Mouse (Mus musculus) C2C12 (cell line): ENCODE results near the gene Unc93b1. TPM values are rescaled to one million over a fixed set of nuclear protein-coding genes. Genes with fewer than 3 reads are reported as not detected.

Source experiments
- H3K27me3 ChIP-seq: one replicate; pipeline ENCODE4 v1.6.1; 2011; ENCODE audit not compliant: control insufficient read depth, insufficient read depth, insufficient read length
- H3K36me3 ChIP-seq: one replicate; pipeline ENCODE4 v1.6.1; 2011; ENCODE audit not compliant: control insufficient read depth, insufficient read depth
- H3K4me3 ChIP-seq: one replicate; pipeline ENCODE4 v1.5.1; 2011; ENCODE audit warnings: mild to moderate bottlenecking, control low read depth; ENCODE audit not compliant: poor library complexity, insufficient read depth, severe bottlenecking
- H3K79me2 ChIP-seq: one replicate; pipeline ENCODE4 v1.6.1; 2011; ENCODE audit not compliant: control insufficient read depth, insufficient read depth
- H3K79me3 ChIP-seq: one replicate; pipeline ENCODE4 v1.6.1; 2011; ENCODE audit warnings: low read depth, control low read depth
- H3ac ChIP-seq: one replicate; pipeline ENCODE3; 2011; ENCODE audit warnings: low read depth; ENCODE audit not compliant: control insufficient read depth, insufficient read length
- CEBPB ChIP-seq: IDR thresholded peaks from one replicate; pipeline ENCODE4 v1.6.1; 2011; ENCODE audit warnings: low read depth, mild to moderate bottlenecking, control low read depth, moderate library complexity
- CTCF ChIP-seq: IDR thresholded peaks from one replicate; pipeline ENCODE4 v1.5.1; 2011; ENCODE audit not compliant: control insufficient read depth, insufficient read depth, insufficient read length
- FOSL1 ChIP-seq: IDR thresholded peaks from one replicate; pipeline ENCODE4 v1.8.0; 2011; ENCODE audit warnings: mild to moderate bottlenecking, low read length; ENCODE audit not compliant: poor library complexity, insufficient read depth, severe bottlenecking
- MAX ChIP-seq: IDR thresholded peaks from one replicate; pipeline ENCODE4 v1.6.1; 2011; ENCODE audit warnings: mild to moderate bottlenecking, control low read depth
- MYOD1 ChIP-seq: IDR thresholded peaks from one replicate; pipeline ENCODE4 v1.6.1; 2011; ENCODE audit warnings: low read depth; ENCODE audit not compliant: control insufficient read depth, insufficient read length
- MYOG ChIP-seq: IDR thresholded peaks from one replicate; pipeline ENCODE4 v1.6.1; 2011; ENCODE audit not compliant: control insufficient read depth, insufficient read length; ENCODE audit errors: extremely low read depth
- USF1 ChIP-seq: IDR thresholded peaks from one replicate; pipeline ENCODE4 v1.6.1; 2011; ENCODE audit warnings: low read depth, mild to moderate bottlenecking, control low read depth, moderate library complexity
- long read RNA-seq, 2 experiments: library from polyadenylated mRNA; unstranded; transcript quantifications; one replicate each; pipeline ENCODE4 v2.0.0; 2019 to 2020
- polyA plus RNA-seq: library from polyadenylated mRNA; unstranded; fragments of >200 nt; fragmentation: generic; extraction: Trizol; gene quantifications from one replicate; pipeline ENCODE4 v1.2.1, GENCODE M21; 2012; ENCODE audit warnings: missing spikeins

Gene Unc93b1
- polyA plus RNA-seq = 0.29 TPM
- long read RNA-seq, experiment 1, transcript Unc93b1-203 (11 exons, 2,266 nt) = major isoform, 13 of 17 reads
- long read RNA-seq, experiment 1, partial matches to known transcripts = 3 of 17 reads
- long read RNA-seq, experiment 1, other reads (novel, unspliced or antisense) = 0 of 17 reads
- long read RNA-seq, experiment 2, transcript Unc93b1-203 (11 exons, 2,266 nt) = major isoform, 8 of 12 reads
- long read RNA-seq, experiment 2, partial matches to known transcripts = 0 of 12 reads
- long read RNA-seq, experiment 2, other reads (novel, unspliced or antisense) = 2 of 12 reads

DNA sequence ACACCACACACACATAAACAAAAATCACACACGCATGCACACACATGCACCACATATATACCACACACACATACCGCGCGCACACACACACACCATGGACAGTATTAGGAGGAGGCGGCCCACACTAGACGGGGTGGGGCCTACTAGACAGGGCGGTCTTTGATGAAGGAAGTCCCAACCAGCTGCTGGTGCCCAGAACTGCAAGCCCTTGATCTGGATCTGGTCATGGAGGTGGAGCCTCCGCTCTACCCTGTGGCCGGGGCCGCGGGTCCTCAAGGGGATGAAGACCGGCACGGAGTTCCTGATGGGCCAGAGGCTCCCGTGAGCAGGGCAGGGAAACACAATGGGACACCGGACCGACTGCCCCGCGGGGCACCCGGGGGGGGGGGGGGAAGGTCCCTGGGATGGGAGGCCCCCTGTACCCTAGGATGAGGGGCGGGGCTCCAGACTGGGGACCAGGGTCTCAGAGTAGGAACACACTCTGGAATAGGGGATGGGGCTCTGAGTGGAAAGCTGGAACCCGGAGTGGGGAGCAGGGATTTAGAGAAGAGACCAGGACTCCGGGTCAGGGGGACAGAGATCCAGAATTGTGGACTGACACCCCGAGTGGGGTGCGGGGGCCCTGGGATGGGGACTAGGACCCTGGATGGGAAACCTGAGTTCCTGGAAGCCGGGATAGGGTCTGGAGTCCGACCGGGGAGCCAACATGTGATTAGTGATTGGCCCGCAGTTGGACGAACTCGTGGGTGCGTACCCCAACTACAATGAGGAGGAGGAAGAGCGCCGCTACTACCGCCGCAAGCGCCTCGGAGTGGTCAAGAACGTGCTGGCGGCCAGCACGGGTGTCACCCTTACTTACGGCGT is at the start of gene Unc93b1:
TSS of gene Unc93b1 (plus strand) at position 155 of the 864 bp plus-strand sequence.
- Histone ChIP-seq H3K79me2 (no peaks in the 10 kb centered on the region), H3K79me3 (no peaks in the 10 kb centered on the region), H3K27me3 (no peaks in the 10 kb centered on the region), H3ac (no peak within 1 kb of the TSS), H3K4me3 (peak within 1 kb of the TSS; percentile 0), H3K36me3 (no peaks in the 10 kb centered on the region)
- TF ChIP-seq CEBPB = no peak
- TF ChIP-seq USF1 = no peak
- TF ChIP-seq MYOG = no peak

DNA sequence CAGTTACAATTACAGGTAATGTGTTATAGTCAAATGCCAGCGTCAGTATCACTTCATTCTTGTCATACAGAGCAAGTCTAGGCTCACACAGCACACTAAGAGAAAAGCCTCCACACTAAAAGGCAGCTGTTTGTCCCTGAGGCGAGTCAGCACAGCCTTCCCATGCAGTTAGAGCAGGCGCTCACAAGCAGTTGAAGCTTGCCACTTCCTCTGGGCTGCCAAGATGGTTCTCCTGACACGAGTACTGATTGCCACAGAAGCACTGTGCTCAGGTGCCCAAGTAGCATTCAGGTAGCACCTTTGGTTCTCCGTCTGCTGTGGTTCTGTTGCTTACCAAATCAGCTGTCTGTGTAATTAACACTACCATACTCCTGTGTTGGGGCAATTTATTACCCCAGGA is 45.9 kb upstream of the Unc93b1 start:
- Histone ChIP-seq H3K27me3 (no peaks in the 10 kb centered on the region), H3K79me3 (no peaks in the 10 kb centered on the region), H3K36me3 (peaks cover 57% of the 10 kb centered on the region), H3ac (no peak overlapping the region), H3K79me2 (no peaks in the 10 kb centered on the region), H3K4me3 (no peak overlapping the region)
- TF ChIP-seq USF1 = no peak
- no peak for TF ChIP-seq MYOG
- TF ChIP-seq CTCF = no peak
- no peak for TF ChIP-seq MYOD1
- TF ChIP-seq MAX = no peak
- TF ChIP-seq FOSL1 = no peak
- TF ChIP-seq CEBPB = no peak

GRCm38 (mm10) chr19:3890181-3890580 is 44.8 kb upstream of the Unc93b1 start:
- Histone ChIP-seq H3ac (no peak overlapping the region), H3K36me3 (peaks cover 68% of the 10 kb centered on the region), H3K79me2 (no peaks in the 10 kb centered on the region), H3K4me3 (no peak overlapping the region), H3K79me3 (no peaks in the 10 kb centered on the region), H3K27me3 (no peaks in the 10 kb centered on the region)
- TF ChIP-seq CTCF (no peak), MYOG (no peak), MYOD1 (no peak), USF1 (no peak), FOSL1 (no peak), MAX (no peak), CEBPB (no peak)

DNA sequence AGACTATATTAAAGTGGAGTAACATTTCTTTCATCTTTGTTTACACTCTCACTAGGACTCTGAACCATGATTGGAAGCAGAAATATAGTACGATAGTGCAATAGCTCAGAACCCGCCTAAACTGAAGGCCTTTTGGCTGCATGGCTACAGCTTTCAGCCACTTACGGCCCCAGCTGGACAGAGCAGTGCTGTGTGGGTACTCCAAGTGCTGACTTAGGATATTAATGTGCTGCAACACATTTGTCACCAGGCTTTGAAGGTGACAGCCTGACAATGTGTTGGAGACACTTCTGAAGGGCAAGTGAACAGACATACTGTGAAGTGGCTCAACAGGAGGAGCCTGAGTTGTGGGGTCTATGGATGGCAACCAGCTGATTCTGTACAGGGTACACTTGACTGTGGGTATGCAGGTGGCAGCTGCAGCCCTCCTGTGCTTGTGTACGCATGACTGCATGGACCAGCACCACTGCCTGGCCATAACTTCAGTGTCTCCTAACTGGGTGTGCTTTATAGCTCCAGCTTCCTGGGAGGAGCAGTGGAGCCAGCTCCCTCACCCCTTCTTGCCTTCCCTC is 41.4 kb upstream of the Unc93b1 start:
- Histone ChIP-seq H3K4me3 (no peak overlapping the region), H3K79me3 (no peaks in the 10 kb centered on the region), H3ac (no peak overlapping the region), H3K27me3 (no peaks in the 10 kb centered on the region), H3K79me2 (no peaks in the 10 kb centered on the region), H3K36me3 (peaks cover 76% of the 10 kb centered on the region)
- TF ChIP-seq FOSL1 (no peak), CEBPB (no peak), MYOG (no peak), MYOD1 (no peak), USF1 (no peak), CTCF (no peak), MAX (no peak)

- Histone ChIP-seq H3ac (no peak overlapping the region), H3K36me3 (peaks cover 75% of the 10 kb centered on the region), H3K27me3 (no peaks in the 10 kb centered on the region), H3K4me3 (no peak overlapping the region), H3K79me3 (no peaks in the 10 kb centered on the region), H3K79me2 (no peaks in the 10 kb centered on the region)
- no peak for TF ChIP-seq MYOD1
- TF ChIP-seq CTCF = no peak
- TF ChIP-seq MAX = no peak
- no peak for TF ChIP-seq FOSL1
- TF ChIP-seq CEBPB = no peak
- no peak for TF ChIP-seq USF1
Measured at GRCm38 (mm10) chr19:3894294-3894693, 40.7 kb upstream of the Unc93b1 start.
